Mouse (Mus musculus) liver, embryonic 13.5 days (tissue): Measurements from ENCODE around the gene Sox2. TPM values are rescaled to one million over a fixed set of nuclear protein-coding genes. Genes with fewer than 3 reads are reported as not detected.

Experiments
- ATAC-seq: fragments of 200-750 bp; cut with Nextera tagmentation; 2 replicates; pipeline ENCODE4 v1.8.0; 2017; ENCODE audit warnings: low read depth, mild to moderate bottlenecking, moderate number of reproducible peaks, moderate library complexity
- DNase-seq: peaks from one replicate; pipeline ENCODE4 v3.0.0; 2022
- H3K27ac ChIP-seq: fragments of 300-500 bp; sonication (generic); 2 replicates; pipeline ENCODE4 v1.5.1; 2015; ENCODE audit warnings: moderate library complexity, mild to moderate bottlenecking, inconsistent platforms
- H3K27me3 ChIP-seq: fragments of 300-500 bp; sonication (generic); 2 replicates; pipeline ENCODE4 v1.6.1; 2015; ENCODE audit warnings: mild to moderate bottlenecking, inconsistent platforms
- H3K36me3 ChIP-seq: fragments of 300-500 bp; sonication (generic); 2 replicates; pipeline ENCODE4 v1.6.1; 2015; ENCODE audit warnings: mild to moderate bottlenecking, inconsistent platforms
- H3K4me1 ChIP-seq: fragments of 300-500 bp; sonication (generic); replicated peaks from 2 replicates; pipeline ENCODE4 v1.6.1; 2015; ENCODE audit warnings: inconsistent platforms
- H3K4me2 ChIP-seq: fragments of 300-500 bp; sonication (generic); 2 replicates; pipeline ENCODE4 v1.6.1; 2015; ENCODE audit warnings: inconsistent platforms, mild to moderate bottlenecking, moderate library complexity
- H3K4me3 ChIP-seq: fragments of 300-500 bp; sonication (generic); replicated peaks from 2 replicates; pipeline ENCODE4 v1.5.1; 2015; ENCODE audit warnings: mild to moderate bottlenecking, inconsistent platforms
- H3K9ac ChIP-seq: fragments of 300-500 bp; sonication (generic); 2 replicates; pipeline ENCODE4 v1.6.1; 2015; ENCODE audit warnings: mild to moderate bottlenecking, inconsistent platforms
- H3K9me3 ChIP-seq: fragments of 300-500 bp; sonication (generic); replicated peaks from 2 replicates; pipeline ENCODE4 v1.6.1; 2016; ENCODE audit warnings: inconsistent platforms
- WGBS: fragments of 180-500 bp; shearing (Covaris S2); methylation state at CpG from one replicate; pipeline ENCODE4 v1.1.7; 2015; ENCODE audit not compliant: insufficient replicate concordance; 5-methylcytosine and 5-hydroxymethylcytosine counted together
- polyA plus RNA-seq: library from polyadenylated mRNA; unstranded; fragments of >200 nt; fragmentation: Nextera tagmentation; extraction: Ambion mirVana; gene quantifications from 2 replicates; pipeline ENCODE4 v1.2.1, GENCODE M21; 2015

The Sox2 gene
- polyA plus RNA-seq, 1 experiment from 2014 or later: not detected

DNA sequence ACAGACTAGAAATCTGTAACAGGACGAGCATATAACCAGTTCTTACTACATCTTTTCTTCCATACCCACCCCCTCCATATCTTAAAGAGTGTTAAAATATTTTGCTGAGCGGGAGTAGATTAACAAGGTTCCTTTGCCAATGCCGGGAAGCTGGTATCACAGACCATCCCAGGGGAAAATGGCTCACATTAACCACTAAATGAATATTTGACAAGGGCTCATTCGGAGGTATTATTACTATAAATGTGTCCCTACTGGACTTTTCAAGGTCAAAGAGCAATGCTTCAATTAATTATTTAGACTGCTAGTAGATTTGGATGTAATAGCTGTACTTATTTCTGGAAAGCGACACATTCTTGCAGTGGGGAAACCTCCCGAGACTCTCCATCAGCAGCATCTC lies 4.6 kb downstream of the Sox2 start:
- H3K9me3 ChIP-seq: no peaks in the 10 kb centered on the region
- H3K4me1 ChIP-seq: peaks cover 5% of the 10 kb centered on the region
- H3K4me2 ChIP-seq: no peak overlapping the region
- WGBS: 8% methylated on average over 6 of the region's 6 CpGs
- no peak overlapping the region for H3K9ac ChIP-seq
- no peak overlapping the region for H3K4me3 ChIP-seq
- no peaks in the 10 kb centered on the region for H3K36me3 ChIP-seq
- DNase-seq (no peak), ATAC-seq (no peak)
- H3K27ac ChIP-seq: no peak overlapping the region
- peaks cover 98% of the 10 kb centered on the region for H3K27me3 ChIP-seq

DNA sequence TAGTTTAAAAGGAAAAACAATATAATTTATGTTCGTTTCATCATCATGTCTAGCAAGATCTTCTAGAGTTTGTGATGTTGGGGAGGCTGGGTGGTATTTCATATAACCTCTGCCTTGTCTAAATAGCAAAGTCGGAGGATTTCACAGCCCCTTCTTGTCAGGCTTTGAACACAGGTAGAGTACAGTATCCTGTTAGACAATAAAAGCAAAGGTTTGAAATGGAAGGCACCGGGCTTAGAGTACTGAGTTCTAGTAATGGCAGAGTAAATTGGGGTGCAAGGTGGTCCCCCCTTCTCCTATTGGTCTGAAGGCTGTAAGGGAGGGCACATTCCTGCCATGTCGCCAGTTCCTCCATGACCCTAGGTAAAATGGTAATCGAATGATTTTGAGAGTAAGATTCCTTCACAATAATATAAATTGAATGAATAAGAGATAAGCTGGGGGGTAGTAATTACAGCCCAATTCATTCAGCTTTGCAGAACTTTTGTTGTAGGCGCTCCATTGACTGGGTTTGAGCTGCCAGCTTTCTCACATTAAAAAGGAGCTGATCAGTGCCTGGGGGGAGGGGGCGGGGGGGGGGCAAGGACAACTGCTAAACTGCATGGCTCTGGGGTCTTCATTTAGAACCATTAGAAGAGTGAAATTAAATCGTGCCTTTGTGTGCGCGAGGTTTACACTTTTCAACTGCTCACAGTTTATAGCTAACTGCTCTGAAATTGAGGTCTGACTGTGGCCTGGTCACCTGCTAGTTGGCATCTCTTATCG lies 5.3 kb downstream of the Sox2 start:
- Histone ChIP-seq H3K9me3 (no peaks in the 10 kb centered on the region), H3K4me1 (no peaks in the 10 kb centered on the region), H3K27ac (no peak overlapping the region), H3K36me3 (no peaks in the 10 kb centered on the region), H3K27me3 (peaks cover 98% of the 10 kb centered on the region), H3K4me2 (no peak overlapping the region), H3K9ac (no peak overlapping the region), H3K4me3 (no peak overlapping the region)
- ATAC-seq (no peak), DNase-seq (no peak)
- 10% methylated on average over 11 of the region's 11 CpGs for WGBS

DNA sequence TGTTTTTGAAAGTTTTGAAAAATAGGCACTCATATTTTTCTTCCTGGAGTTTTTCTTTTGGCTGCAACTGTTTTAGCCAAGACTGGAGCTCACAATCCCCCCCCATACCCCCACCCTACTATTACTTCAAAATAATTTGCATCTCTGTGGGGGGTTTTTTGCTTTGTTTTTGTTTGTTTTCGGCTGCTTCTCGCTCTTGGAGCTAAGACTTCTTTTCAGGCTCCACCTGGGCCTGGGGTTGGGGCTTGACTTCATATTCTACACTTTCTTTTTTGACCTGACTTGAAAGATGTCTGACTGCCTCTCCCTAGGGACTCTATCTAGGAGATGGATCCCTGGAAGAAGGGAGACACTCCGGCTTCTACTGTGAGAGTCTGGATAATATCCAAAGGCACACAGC lies 5.9 kb downstream of the Sox2 start:
- no peak overlapping the region for H3K4me3 ChIP-seq
- 4% methylated on average over 3 of the region's 3 CpGs for WGBS
- ATAC-seq (no peak), DNase-seq (no peak)
- H3K27me3 ChIP-seq: peaks cover 98% of the 10 kb centered on the region
- no peaks in the 10 kb centered on the region for H3K36me3 ChIP-seq
- H3K4me1 ChIP-seq: no peaks in the 10 kb centered on the region
- H3K4me2 ChIP-seq: no peak overlapping the region
- H3K9ac ChIP-seq: no peak overlapping the region
- H3K27ac ChIP-seq: no peak overlapping the region
- no peaks in the 10 kb centered on the region for H3K9me3 ChIP-seq

DNA sequence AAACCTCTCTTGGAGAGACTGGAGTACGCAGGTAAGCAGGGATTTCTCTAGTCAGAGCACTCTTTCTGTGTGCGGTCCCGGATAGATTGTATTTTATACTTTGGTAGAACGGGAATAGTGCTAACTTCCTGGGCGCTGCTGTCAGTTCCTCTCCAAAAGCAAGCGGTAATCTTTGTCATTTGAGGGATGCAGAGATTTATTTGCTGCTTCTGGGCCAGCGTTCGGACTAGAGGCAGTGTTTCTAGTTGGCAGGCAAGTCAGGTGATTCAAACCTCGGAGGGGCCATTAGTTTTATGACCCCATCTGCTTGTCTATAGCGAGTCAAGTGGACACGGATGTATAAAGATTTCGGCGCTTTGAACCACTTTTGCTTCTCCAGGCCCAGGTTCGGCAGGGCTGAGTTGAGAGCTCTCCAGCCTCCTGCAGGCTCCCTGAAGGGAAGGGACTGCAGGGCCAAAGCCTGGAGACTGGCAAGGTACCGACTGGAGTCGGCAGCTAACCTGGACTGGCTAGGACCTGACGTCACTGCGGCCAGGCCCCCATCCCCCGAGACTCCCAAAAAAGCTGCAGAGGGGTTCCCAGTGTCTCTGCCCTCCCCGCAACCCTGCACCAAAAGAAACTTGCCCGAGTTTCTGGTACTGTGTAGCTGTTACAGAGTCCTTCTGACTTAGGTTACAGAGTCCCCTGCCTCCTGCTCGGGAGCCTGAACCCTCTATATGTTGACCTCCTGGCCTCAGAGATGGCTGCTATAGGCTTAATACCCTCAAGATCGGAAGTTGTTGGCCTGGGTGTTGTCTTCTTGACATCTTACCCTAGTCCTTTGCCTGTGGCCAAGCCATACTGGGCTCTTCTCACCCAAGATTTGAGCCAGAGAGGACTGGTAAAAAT lies 6.9 kb downstream of the Sox2 start:
- peaks cover 99% of the 10 kb centered on the region for H3K27me3 ChIP-seq
- no peaks in the 10 kb centered on the region for H3K36me3 ChIP-seq
- no peak overlapping the region for H3K4me2 ChIP-seq
- H3K9ac ChIP-seq: no peak overlapping the region
- H3K9me3 ChIP-seq: no peaks in the 10 kb centered on the region
- no peak overlapping the region for H3K27ac ChIP-seq
- ATAC-seq: no peak
- no peaks in the 10 kb centered on the region for H3K4me1 ChIP-seq
- 6% methylated on average over 23 of the region's 23 CpGs for WGBS
- DNase-seq: no peak
- no peak overlapping the region for H3K4me3 ChIP-seq

DNA sequence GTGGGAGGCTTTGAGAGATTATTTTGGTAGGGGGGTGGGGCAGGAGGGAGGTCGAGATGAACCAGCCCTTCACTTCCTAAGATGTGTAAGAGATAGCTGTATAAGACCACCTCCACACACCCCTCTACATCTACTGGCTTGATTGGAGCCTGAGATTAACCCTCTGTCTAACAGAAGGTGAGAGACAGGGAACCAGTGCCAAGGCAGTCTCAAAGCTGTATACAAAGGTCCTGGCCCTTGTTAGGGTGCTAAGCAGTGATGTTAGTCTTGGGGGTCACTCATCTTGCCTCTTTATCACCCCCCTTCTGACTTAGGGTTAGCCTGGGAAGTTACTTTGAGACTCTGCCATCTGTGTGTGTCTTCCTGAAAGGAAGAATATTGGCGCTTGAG lies 7.5 kb downstream of the Sox2 start:
- 17% methylated on average over 2 of the region's 2 CpGs for WGBS
- ATAC-seq: no peak
- H3K9me3 ChIP-seq: no peaks in the 10 kb centered on the region

DNA sequence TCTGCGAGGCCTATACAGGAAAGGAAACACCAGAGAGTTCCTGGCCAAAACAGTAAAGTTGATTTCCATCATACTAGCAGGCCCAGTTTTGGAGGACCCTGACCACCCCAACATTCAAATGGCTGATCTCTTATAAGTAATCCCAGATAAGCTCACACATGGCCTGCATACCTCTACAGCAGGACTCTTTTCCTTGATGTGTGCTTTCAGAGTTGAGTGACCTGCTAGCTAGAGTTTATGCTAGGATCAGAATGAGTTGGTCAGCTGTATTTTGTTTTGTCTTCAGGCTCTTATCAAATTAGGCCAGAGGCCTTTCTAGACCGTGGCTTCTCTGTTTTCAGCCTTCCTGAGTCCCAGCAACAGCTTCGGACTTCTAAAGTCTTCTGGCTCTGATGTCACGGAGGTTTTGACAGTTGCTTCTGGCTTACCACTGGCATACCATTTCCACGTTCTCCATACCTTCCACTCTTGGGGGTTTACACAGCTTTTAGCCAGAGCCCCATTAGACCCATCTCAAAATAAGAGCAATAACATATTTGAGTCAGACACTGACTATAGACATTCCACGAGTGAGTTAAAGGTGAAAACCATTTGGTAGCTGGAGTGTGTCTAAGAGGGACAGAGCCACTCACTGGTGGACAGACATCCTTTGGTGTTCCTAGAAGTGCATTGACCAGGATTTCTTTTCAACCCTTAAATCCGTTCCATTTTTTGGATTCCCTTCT lies 8.2 kb downstream of the Sox2 start:
- Histone ChIP-seq H3K4me2 (no peak overlapping the region), H3K4me3 (no peak overlapping the region), H3K27ac (no peak overlapping the region), H3K27me3 (peaks cover 100% of the 10 kb centered on the region), H3K36me3 (no peaks in the 10 kb centered on the region), H3K9ac (no peak overlapping the region), H3K4me1 (no peaks in the 10 kb centered on the region), H3K9me3 (no peaks in the 10 kb centered on the region)
- 32% methylated on average over 7 of the region's 7 CpGs for WGBS
- ATAC-seq (no peak), DNase-seq (no peak)

More for the DNA sequence above, 7.5 kb downstream of the Sox2 start:
- H3K4me1 ChIP-seq: no peaks in the 10 kb centered on the region
- no peak for DNase-seq
- no peak overlapping the region for H3K4me2 ChIP-seq
- H3K27ac ChIP-seq: no peak overlapping the region
- no peak overlapping the region for H3K4me3 ChIP-seq
- H3K27me3 ChIP-seq: peaks cover 100% of the 10 kb centered on the region
- H3K9ac ChIP-seq: no peak overlapping the region
- H3K36me3 ChIP-seq: no peaks in the 10 kb centered on the region

DNA sequence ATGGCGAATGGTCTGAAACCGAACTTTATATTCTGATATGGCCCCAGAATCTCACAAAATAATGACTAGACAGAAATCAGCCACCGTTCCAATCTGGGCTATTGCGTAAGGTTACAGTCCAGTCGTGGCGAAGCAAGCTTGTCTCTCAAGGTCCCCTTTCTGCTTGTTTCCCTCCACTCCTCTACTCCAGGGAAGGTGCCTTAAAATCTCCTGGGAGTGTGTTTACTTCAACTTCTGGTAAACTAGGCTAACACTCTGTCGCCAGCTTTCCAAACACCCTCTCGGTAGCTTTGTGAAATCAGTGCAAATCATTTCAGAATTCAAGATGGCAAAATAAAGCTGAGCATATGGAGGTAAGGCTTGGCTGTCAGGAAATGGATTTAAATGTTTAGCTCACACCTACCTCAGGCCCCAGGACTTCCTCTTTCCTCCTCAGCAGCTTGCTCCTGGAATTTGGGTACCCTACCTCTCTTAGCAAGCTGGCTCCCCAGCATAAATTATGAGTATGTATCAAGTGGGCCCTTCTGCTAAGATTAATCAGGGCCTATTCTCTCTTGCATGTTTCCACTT lies 8.8 kb downstream of the Sox2 start:
- H3K4me3 ChIP-seq: no peak overlapping the region
- no peak overlapping the region for H3K4me2 ChIP-seq
- DNase-seq: no peak
- no peak overlapping the region for H3K9ac ChIP-seq
- peaks cover 5% of the 10 kb centered on the region for H3K4me1 ChIP-seq
- H3K36me3 ChIP-seq: no peaks in the 10 kb centered on the region
- H3K27ac ChIP-seq: no peak overlapping the region
- no peaks in the 10 kb centered on the region for H3K9me3 ChIP-seq
- peaks cover 100% of the 10 kb centered on the region for H3K27me3 ChIP-seq
- WGBS: 36% methylated on average over 8 of the region's 8 CpGs
- ATAC-seq: no peak

DNA sequence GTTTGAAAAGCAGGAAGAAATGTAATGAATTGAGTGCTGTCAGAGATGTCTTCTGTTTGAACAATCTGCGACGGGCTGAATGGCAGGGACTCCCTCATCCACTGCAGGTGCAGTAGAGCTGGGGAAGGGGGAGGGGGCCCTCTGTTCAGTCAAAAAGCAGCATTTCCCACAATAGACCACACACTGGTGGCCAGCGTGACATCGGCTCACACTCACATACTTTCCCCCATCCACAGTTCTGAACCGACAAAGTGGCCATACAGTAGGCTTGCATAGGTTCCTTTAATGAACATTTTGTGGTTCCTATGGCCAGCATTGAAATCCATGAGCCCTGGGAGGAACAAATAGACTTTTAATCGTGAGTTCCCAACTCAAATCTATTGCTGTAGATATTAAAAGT lies 9.7 kb downstream of the Sox2 start:
- Histone ChIP-seq H3K4me1 (peaks cover 9% of the 10 kb centered on the region), H3K27me3 (peaks cover 100% of the 10 kb centered on the region), H3K9me3 (no peaks in the 10 kb centered on the region), H3K9ac (no peak overlapping the region), H3K36me3 (no peaks in the 10 kb centered on the region), H3K4me2 (no peak overlapping the region), H3K4me3 (no peak overlapping the region), H3K27ac (no peak overlapping the region)
- ATAC-seq (no peak), DNase-seq (no peak)
- WGBS: 9% methylated on average over 6 of the region's 6 CpGs

DNA sequence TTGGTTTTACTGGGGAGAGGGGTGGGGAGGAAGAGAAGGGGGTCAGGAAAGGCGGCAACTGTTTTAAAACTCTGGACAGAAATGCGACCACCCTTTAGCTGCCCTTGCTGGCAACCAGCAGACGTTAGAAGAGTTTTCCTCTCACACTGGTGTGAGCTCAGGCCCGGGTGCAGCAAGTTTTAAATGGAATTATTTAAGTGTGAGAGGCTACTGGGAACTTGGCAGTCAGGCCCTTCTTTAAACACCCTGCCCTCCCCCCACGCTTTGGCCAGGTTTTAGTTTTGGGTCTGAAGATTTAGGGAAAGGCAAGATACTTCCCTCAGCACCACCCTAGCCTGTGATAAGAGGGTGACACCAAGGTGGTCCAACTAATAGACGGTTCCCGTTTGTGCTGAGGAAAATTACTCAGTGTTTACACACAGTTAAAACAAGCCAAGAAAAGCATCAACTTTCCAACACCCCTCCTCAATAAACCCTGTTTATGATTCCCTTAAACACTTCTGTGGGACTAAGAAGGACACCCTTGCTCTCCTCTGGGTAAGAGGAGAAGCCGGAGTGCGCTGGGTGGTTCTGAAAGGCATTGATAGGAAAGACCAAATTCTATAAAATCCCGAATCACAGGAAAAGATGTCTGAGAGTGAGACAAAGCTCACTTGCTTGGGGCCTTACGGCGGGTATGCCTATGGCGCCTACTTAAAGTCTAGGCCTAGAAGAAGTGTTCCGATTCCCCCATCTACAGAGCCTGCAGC lies 10.5 kb downstream of the Sox2 start:
- ATAC-seq (no peak), DNase-seq (no peak)
- Histone ChIP-seq H3K9ac (no peak overlapping the region), H3K4me3 (no peak overlapping the region), H3K9me3 (no peaks in the 10 kb centered on the region), H3K27ac (no peak overlapping the region), H3K27me3 (peaks cover 100% of the 10 kb centered on the region), H3K4me2 (no peak overlapping the region), H3K4me1 (peaks cover 9% of the 10 kb centered on the region), H3K36me3 (no peaks in the 10 kb centered on the region)
- WGBS: 6% methylated on average over 14 of the region's 14 CpGs

DNA sequence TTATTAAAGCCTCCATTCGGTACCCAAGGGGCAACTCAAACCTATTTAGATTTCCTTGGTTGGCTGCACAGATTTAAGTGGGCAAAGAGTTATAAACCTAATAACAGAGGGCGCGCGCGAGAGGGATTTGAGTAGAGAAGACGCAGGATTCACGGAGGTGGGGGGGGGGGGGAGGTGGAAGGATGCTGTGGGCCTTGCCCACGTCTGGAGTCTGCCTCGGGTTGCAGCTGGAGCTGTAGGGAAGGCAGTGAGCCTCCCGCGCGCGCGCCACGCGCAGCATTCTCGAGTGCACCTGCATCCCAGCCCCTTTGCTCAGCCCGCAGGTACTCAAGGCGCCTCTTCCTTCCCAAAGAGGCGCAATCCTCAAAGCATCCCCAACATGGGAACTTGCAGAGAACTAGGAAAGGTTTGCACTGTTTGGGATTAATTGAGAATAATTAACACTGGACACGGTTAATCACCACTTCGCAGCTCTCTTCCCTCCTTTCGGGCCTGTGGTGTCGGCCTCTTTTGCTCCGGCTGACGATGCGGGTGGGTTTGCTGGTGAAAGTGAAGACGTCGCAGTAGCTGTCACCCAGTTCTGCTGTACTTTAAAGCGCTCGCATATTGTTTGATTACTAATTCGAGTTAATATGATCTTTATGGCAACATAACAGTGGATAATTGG lies 11.3 kb downstream of the Sox2 start:
- 3% methylated on average over 32 of the region's 32 CpGs for WGBS
- no peak overlapping the region for H3K9ac ChIP-seq

More for the DNA sequence above, 11.3 kb downstream of the Sox2 start:
- Histone ChIP-seq H3K4me2 (no peak overlapping the region), H3K27me3 (peaks cover 100% of the 10 kb centered on the region), H3K36me3 (no peaks in the 10 kb centered on the region), H3K4me1 (peaks cover 9% of the 10 kb centered on the region), H3K9me3 (no peaks in the 10 kb centered on the region), H3K27ac (no peak overlapping the region), H3K4me3 (no peak overlapping the region)
- ATAC-seq (no peak), DNase-seq (no peak)
